Mouse (Mus musculus): ENCODE results near the gene Zfp365. TPM values are rescaled to one million over a fixed set of nuclear protein-coding genes. Genes with fewer than 3 reads are reported as not detected.

Zfp365 gene
- polyA plus RNA-seq (2015; fragmentation: Nextera tagmentation; extraction: Ambion mirVana) = 0.43 and 0.62 TPM in 2 replicates

DNA sequence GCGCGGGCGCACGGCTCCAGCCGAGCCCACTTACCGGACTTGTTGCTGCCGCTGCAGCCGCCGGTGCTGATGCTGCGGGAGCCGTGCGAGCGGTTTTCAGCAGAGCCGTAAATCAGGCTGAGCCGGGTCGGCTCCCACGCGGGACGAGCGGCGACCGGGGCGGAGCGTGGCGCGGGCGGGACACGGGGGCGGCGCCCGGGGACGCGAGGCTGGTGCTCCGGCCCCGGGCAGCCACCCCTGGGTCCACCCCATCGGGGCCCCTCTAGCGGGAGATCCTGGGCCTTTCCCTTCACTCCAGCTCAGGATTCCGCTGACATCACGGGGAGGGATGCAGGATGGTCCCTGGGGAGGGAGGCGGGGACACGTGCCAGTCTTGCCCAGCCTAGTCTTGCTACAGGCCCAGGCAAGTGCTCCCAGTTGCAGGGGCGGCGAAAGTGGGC is at the start of gene Zfp365:
Gene Zfp365, minus strand, starts transcription at position 326 of the 440 bp plus-strand sequence.
- Histone ChIP-seq H3K4me1 (ENCODE audit: control insufficient read depth, insufficient read depth, low read length) (0 out of 2 replicates have a peak, but pooled peaks cover 5% of the 10 kb centered on the region), H3K4me3 (ENCODE audit: low read length) (peak within 1 kb of the TSS; percentile 81), H3K9ac (ENCODE audit: low read length) (peak within 1 kb of the TSS; percentile 74), H3K9me3 (replicated peaks; ENCODE audit: control insufficient read depth, low read length) (peaks cover 3% of the 10 kb centered on the region; the same call in 1 of the 2 replicates), H3K4me2 (ENCODE audit: low read depth, low read length) (peak within 1 kb of the TSS; percentile 100), H3K27me3 (ENCODE audit: control insufficient read depth, insufficient read depth, low read length) (peaks cover 7% of the 10 kb centered on the region; the same call in 1 of the 2 replicates), H3K27ac (ENCODE audit: low read length) (no peak within 1 kb of the TSS), H3K36me3 (ENCODE audit: control insufficient read depth, insufficient read depth) (no peaks in the 10 kb centered on the region)
- peak; percentile 77 for ATAC-seq (replicated peaks; ENCODE audit: extremely low read depth, insufficient read depth, low FRiP score)
- under 1% methylated on average over 43 of the region's 43 CpGs for WGBS

DNA sequence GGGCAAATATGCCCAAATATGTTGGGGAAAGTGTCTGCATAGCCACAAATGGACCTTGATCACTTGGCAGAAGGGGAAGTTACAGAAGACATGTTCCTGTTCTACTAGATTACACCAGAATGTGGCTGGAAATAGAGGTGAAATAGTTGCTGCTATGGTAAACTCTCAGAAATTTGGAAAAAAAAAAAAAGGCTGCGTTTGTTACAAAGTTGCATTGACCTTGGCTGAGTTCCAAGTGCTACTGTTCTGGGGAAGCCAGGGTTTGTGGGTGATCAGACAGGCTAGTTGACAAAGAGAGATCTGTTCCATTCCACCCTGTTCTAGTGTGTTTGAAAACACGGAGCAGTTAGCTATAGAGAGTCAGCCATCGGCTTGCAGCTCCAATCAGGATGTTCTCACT is 47.5 kb upstream of the Zfp365 start:
- Histone ChIP-seq H3K4me2 (ENCODE audit: low read depth, low read length) (no peak overlapping the region), H3K4me3 (ENCODE audit: low read length) (no peak overlapping the region), H3K9me3 (replicated peaks; ENCODE audit: control insufficient read depth, low read length) (no peaks in the 10 kb centered on the region), H3K9ac (ENCODE audit: low read length) (no peak overlapping the region), H3K4me1 (ENCODE audit: control insufficient read depth, insufficient read depth, low read length) (no peaks in the 10 kb centered on the region), H3K27ac (ENCODE audit: low read length) (no peak overlapping the region), H3K27me3 (ENCODE audit: control insufficient read depth, insufficient read depth, low read length) (no peaks in the 10 kb centered on the region), H3K36me3 (ENCODE audit: control insufficient read depth, insufficient read depth) (no peaks in the 10 kb centered on the region)
- 60% methylated on average over 3 of the region's 3 CpGs for WGBS
- no peak for ATAC-seq (replicated peaks; ENCODE audit: extremely low read depth, insufficient read depth, low FRiP score)

DNA sequence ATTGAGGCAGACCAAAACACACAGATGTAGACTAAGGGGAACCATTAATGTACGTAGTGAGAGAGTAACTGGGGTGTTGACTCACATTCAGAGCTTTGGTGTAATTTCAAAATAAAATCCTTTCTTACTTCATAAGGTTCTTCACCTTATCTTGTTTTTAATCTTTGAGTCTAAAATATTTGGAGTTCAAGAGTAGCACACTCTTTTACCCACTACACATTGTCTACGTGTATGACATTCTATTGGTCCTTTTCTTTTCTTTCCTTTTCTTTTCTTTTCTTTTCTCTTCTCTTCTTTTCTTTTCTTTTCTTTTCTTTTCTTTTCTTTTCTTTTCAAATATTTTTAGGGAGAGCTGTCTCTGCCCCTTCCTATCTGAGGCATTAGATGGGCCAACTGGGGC is 43.5 kb upstream of the Zfp365 start:
- Histone ChIP-seq H3K9ac (ENCODE audit: low read length) (no peak overlapping the region), H3K27ac (ENCODE audit: low read length) (no peak overlapping the region), H3K36me3 (ENCODE audit: control insufficient read depth, insufficient read depth) (no peaks in the 10 kb centered on the region), H3K4me3 (ENCODE audit: low read length) (no peak overlapping the region), H3K9me3 (replicated peaks; ENCODE audit: control insufficient read depth, low read length) (no peaks in the 10 kb centered on the region), H3K27me3 (ENCODE audit: control insufficient read depth, insufficient read depth, low read length) (no peaks in the 10 kb centered on the region), H3K4me2 (ENCODE audit: low read depth, low read length) (no peak overlapping the region), H3K4me1 (ENCODE audit: control insufficient read depth, insufficient read depth, low read length) (no peaks in the 10 kb centered on the region)
- no peak for ATAC-seq (replicated peaks; ENCODE audit: extremely low read depth, insufficient read depth, low FRiP score)
- WGBS = 91% methylated on average over 2 of the region's 2 CpGs

DNA sequence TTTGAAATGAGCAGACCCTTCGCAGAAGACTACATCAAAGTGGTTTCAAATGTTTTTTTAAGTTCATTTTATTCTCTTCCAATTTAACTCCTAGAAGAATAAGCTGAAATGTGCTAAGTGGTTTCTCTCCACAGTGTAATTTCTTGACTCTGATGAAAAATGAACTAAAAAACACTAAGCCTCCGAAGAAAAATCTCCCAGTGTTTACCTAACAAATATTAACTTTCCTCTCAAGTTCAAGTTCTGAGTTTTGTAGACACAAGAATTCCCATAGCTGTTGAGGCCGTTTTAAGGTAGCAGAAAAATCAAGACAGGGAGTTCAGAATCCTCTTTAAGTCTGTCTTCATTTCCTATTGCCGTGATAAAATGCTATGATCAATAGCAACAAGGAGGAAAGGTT is 39.2 kb upstream of the Zfp365 start:
- H3K4me2 ChIP-seq (ENCODE audit: low read depth, low read length) = no peak overlapping the region
- H3K27ac ChIP-seq (ENCODE audit: low read length) = no peak overlapping the region

DNA sequence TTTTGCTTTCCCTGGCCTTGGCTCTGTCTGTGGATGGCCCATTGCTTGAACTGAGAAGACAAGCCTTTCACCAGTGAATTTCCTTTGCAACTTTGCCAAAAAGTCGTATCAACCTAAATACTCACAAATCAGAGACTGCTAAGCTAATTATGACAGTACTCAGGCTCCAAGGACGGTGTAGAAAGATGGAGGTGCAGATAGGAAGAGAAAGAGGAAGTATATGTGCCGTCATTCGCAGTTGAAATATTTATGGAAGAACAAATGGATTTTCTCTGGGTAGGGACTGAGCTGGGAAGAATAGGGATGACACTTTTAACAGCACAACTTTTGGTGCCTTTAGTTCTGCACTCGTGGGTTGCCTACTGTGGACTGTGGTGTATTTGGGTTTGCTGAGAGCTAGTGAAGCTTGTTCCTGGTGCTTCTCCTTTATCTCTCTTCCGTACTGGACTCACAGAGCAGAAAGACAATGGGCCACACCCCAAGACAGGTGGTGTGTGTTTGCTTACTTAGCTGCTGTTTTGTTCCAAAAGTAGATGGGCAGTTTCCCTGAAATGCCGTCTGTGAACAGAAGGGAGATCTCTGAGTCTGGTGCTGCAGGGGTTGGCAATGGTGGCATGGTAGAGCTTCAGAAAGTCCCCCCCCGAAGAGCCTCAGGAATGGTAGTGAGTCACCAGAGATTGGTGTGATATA is 37.7 kb upstream of the Zfp365 start:
- 61% methylated on average over 8 of the region's 8 CpGs for WGBS
- H3K36me3 ChIP-seq (ENCODE audit: control insufficient read depth, insufficient read depth) = no peaks in the 10 kb centered on the region
- ATAC-seq (replicated peaks; ENCODE audit: extremely low read depth, insufficient read depth, low FRiP score) = no peak
- H3K4me3 ChIP-seq (ENCODE audit: low read length) = no peak overlapping the region
- H3K9me3 ChIP-seq (replicated peaks; ENCODE audit: control insufficient read depth, low read length) = no peaks in the 10 kb centered on the region; the same call in 1 of the 2 replicates
- H3K27ac ChIP-seq (ENCODE audit: low read length) = no peak overlapping the region
- H3K4me2 ChIP-seq (ENCODE audit: low read depth, low read length) = no peak overlapping the region
- H3K4me1 ChIP-seq (ENCODE audit: control insufficient read depth, insufficient read depth, low read length) = no peaks in the 10 kb centered on the region
- H3K9ac ChIP-seq (ENCODE audit: low read length) = no peak overlapping the region
- H3K27me3 ChIP-seq (ENCODE audit: control insufficient read depth, insufficient read depth, low read length) = no peaks in the 10 kb centered on the region

More for the DNA sequence above, 39.2 kb upstream of the Zfp365 start:
- H3K4me1 ChIP-seq (ENCODE audit: control insufficient read depth, insufficient read depth, low read length) = no peaks in the 10 kb centered on the region
- H3K27me3 ChIP-seq (ENCODE audit: control insufficient read depth, insufficient read depth, low read length) = no peaks in the 10 kb centered on the region
- no peak for ATAC-seq (replicated peaks; ENCODE audit: extremely low read depth, insufficient read depth, low FRiP score)
- no peaks in the 10 kb centered on the region for H3K36me3 ChIP-seq (ENCODE audit: control insufficient read depth, insufficient read depth)
- 75% methylated on average over 4 of the region's 4 CpGs for WGBS
- H3K9ac ChIP-seq (ENCODE audit: low read length) = no peak overlapping the region
- no peak overlapping the region for H3K4me3 ChIP-seq (ENCODE audit: low read length)
- no peaks in the 10 kb centered on the region for H3K9me3 ChIP-seq (replicated peaks; ENCODE audit: control insufficient read depth, low read length)

DNA sequence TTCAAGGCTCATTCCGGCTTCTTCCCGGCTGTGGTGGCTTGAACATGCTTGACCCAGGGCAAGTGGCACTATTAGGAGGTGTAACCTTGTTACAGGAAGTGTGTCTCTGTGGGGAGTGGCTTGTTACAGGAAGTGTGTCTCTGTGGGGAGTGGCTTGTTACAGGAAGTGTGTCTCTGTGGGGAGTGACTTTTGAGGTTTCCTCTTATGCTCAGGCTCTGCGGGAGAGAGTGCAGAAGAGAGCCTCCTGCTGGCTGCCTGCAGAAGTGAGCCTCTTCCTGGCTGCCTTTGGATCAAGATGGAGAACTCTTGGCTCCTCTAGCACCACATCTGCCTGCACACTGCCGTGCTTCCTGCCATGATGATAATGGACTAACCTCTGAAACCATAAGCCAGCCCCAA is 31.1 kb upstream of the Zfp365 start:
- H3K9ac ChIP-seq (ENCODE audit: low read length) = no peak overlapping the region
- ATAC-seq (replicated peaks; ENCODE audit: extremely low read depth, insufficient read depth, low FRiP score) = no peak
- H3K27me3 ChIP-seq (ENCODE audit: control insufficient read depth, insufficient read depth, low read length) = no peaks in the 10 kb centered on the region
- no peak overlapping the region for H3K27ac ChIP-seq (ENCODE audit: low read length)
- no peaks in the 10 kb centered on the region for H3K36me3 ChIP-seq (ENCODE audit: control insufficient read depth, insufficient read depth)
- no peak overlapping the region for H3K4me2 ChIP-seq (ENCODE audit: low read depth, low read length)
- H3K4me1 ChIP-seq (ENCODE audit: control insufficient read depth, insufficient read depth, low read length) = no peaks in the 10 kb centered on the region
- H3K4me3 ChIP-seq (ENCODE audit: low read length) = no peak overlapping the region
- no peaks in the 10 kb centered on the region; the same call in 1 of the 2 replicates for H3K9me3 ChIP-seq (replicated peaks; ENCODE audit: control insufficient read depth, low read length)
- 81% methylated on average over 4 of the region's 4 CpGs for WGBS

DNA sequence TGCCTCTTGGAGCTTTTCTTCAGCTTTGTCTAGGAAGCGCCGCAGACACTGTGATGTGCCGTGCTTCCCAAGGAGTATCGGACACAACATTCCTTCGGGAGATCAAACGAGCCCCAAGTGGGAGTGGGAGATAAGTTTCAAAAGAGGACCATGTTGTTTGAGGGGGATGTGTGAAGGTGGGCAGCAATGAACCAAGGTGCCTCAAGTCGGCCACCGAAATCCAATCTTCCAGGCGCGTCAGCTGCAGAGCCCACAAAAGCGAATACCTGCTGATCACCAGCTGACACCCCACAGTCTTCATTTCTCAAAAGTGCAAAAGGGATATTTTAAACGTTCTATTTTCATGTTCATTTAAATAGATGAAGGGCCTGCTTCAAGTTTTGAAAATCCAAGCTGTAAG is 27.1 kb upstream of the Zfp365 start:
- Histone ChIP-seq H3K9ac (ENCODE audit: low read length) (no peak overlapping the region), H3K27ac (ENCODE audit: low read length) (no peak overlapping the region), H3K4me2 (ENCODE audit: low read depth, low read length) (peak overlapping the region; percentile 40; the same call in 1 of the 2 replicates), H3K27me3 (ENCODE audit: control insufficient read depth, insufficient read depth, low read length) (no peaks in the 10 kb centered on the region), H3K4me3 (ENCODE audit: low read length) (no peak overlapping the region), H3K4me1 (ENCODE audit: control insufficient read depth, insufficient read depth, low read length) (no peaks in the 10 kb centered on the region), H3K9me3 (replicated peaks; ENCODE audit: control insufficient read depth, low read length) (no peaks in the 10 kb centered on the region), H3K36me3 (ENCODE audit: control insufficient read depth, insufficient read depth) (no peaks in the 10 kb centered on the region)
- no peak for ATAC-seq (replicated peaks; ENCODE audit: extremely low read depth, insufficient read depth, low FRiP score)
- WGBS = 53% methylated on average over 12 of the region's 12 CpGs

DNA sequence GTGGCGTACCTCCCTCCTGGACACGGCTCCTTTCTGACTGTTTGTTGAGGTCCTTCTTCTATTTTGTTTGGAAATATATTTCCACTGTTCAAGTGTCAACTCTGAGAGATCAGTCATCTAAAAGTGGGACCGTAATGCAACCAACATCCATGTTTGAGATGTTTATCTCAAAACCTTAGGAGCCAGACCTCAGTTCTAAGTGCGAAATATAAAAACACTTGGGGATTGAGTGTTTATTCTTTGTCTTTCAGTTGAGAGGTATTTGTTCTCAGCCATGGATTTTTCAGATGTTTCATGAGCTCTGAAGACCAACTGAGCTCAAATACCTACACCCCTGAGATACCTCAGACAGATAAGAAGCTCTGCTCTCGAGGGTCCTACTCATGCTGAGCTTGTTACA is 25.3 kb upstream of the Zfp365 start:
- no peak overlapping the region for H3K27ac ChIP-seq (ENCODE audit: low read length)
- H3K27me3 ChIP-seq (ENCODE audit: control insufficient read depth, insufficient read depth, low read length) = no peaks in the 10 kb centered on the region
- no peak overlapping the region for H3K9ac ChIP-seq (ENCODE audit: low read length)
- no peaks in the 10 kb centered on the region for H3K9me3 ChIP-seq (replicated peaks; ENCODE audit: control insufficient read depth, low read length)
- ATAC-seq (replicated peaks; ENCODE audit: extremely low read depth, insufficient read depth, low FRiP score) = no peak
- no peak overlapping the region for H3K4me2 ChIP-seq (ENCODE audit: low read depth, low read length)
- no peaks in the 10 kb centered on the region for H3K36me3 ChIP-seq (ENCODE audit: control insufficient read depth, insufficient read depth)
- WGBS = 79% methylated on average over 5 of the region's 5 CpGs
- H3K4me1 ChIP-seq (ENCODE audit: control insufficient read depth, insufficient read depth, low read length) = no peaks in the 10 kb centered on the region
- H3K4me3 ChIP-seq (ENCODE audit: low read length) = no peak overlapping the region

DNA sequence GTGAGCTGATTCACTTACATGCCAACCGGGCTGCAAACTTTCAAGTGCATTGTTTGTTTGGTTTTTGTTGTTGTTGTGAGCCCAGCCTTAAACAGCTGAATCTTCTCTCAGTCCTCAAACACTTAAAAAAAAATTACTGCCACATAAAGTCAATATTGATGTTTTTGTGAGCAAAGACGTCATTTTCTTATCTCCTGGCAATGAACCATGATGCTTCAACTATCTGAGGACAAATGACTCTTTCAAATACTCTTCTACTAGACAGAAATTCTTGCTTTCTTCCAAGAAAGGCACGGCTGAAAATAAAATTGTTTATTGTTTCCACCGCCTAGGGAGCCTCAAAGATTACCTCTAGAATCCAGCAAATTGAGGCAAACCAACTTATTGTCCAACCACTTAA is 24.5 kb upstream of the Zfp365 start:
- no peak overlapping the region for H3K9ac ChIP-seq (ENCODE audit: low read length)
- no peaks in the 10 kb centered on the region for H3K36me3 ChIP-seq (ENCODE audit: control insufficient read depth, insufficient read depth)
- no peak overlapping the region for H3K4me2 ChIP-seq (ENCODE audit: low read depth, low read length)
- no peak overlapping the region for H3K27ac ChIP-seq (ENCODE audit: low read length)
- H3K4me1 ChIP-seq (ENCODE audit: control insufficient read depth, insufficient read depth, low read length) = no peaks in the 10 kb centered on the region
- no peaks in the 10 kb centered on the region for H3K27me3 ChIP-seq (ENCODE audit: control insufficient read depth, insufficient read depth, low read length)
- no peak for ATAC-seq (replicated peaks; ENCODE audit: extremely low read depth, insufficient read depth, low FRiP score)
- no peaks in the 10 kb centered on the region for H3K9me3 ChIP-seq (replicated peaks; ENCODE audit: control insufficient read depth, low read length)
- WGBS = 55% methylated on average over 4 of the region's 4 CpGs
- H3K4me3 ChIP-seq (ENCODE audit: low read length) = no peak overlapping the region

Data from heart, embryonic 16.5 days (tissue).